Mouse (Mus musculus): ENCODE data around the gene Pla2g12b.

The Pla2g12b gene

GRCm38 (mm10) chr10:59466626-59467025, 63.2 kb downstream of the Pla2g12b start:
- DNase-seq (ENCODE audit: low spot score in 2 of 2): no peak

DNA sequence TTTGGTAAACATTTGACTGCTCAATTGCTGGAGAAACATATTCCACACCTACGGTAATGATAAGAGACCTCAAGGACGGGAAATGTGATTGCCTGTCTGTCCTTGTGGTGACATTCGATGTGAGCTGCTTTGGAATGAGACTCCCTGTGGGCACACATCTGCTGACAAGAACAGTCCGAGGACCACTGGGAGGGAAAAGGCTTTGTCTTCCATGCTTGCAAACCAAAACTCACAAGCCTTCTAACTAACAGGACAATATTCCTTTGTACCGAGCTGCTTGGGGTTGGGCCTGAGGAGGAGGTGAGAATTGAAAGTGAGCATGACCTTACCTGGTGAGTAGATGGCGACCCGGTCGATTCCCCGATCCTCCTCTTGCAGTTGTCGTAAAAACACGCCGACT, 63.8 kb downstream of the Pla2g12b start:
- DNase-seq (ENCODE audit: low spot score in 2 of 2): no peak

DNA sequence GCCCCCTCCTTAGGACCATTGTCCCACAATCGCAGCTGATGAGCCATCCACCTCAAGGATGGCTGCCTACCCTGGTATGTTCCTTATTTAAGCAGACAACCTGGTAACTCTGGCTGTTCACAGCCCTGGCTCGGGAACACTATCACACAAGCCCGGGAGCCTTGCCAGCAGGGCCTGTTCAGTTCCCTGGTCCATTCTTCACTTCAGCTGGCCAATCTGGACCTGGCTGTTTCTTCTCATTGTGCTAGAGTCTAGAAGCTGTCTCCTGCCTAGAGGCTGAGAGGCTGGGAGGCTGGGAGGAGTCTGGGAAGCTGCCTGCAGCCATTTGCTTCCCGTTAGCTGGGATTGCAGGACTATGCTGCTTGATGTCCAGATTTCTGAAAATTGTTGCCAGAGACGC, 67.0 kb downstream of the Pla2g12b start:
- no peak for DNase-seq (ENCODE audit: low spot score in 2 of 2)

Measured in spleen, postnatal 14 days (tissue).